30 mouse cellular contexts compared by ENCODE assay signal in genomic region chr11:75546057-75546456, GRCm38 (mm10). TPM values are rescaled to one million over a fixed set of nuclear protein-coding genes. Genes with fewer than 3 reads are reported as not detected.
DNase-seq lines count a peak whose midpoint lies in the region; ATAC-seq and TF ChIP-seq lines count a peak whose summit lies in the region.
"Had no signal": no experiment of that assay in that cellular context is flagged by ENCODE, and none has a peak within 500 bp of the region (broad histone marks: within the 10 kb centered on the region; RNA-seq: fewer than 3 reads in every experiment).

No protein-coding gene starts in this region.

- DNase-seq in heart, adult 11 months, result peak; percentile 74
- no peak for DNase-seq in heart, adult 18-20 months
- no peak for DNase-seq in lung, postnatal 0 days (ENCODE audit: low spot score)
- DNase-seq in lung, postnatal 4 days, result no peak
- DNase-seq in c-Kit-positive CD71-positive TER-119-positive erythroid progenitor cells, embryonic 14.5 days (ENCODE audit: low spot score), result peak; percentile 66
- DNase-seq in thymus, postnatal 0 days (ENCODE audit: low spot score), result no peak
- DNase-seq in left cerebral cortex, postnatal 14 days (ENCODE audit: low spot score in 2 of 2), result no peak
- DNase-seq: adrenal gland, postnatal 36 days; cerebellum, adult 8-10 months; forebrain, postnatal 0 days; gastrocnemius, postnatal 25 days; kidney, adult 9 months; kidney, postnatal 14 days; layer of hippocampus, postnatal 36 days; lung, adult 18-20 months; lung, postnatal 36 days; right cerebral cortex, postnatal 25 days; spleen, adult 18-20 months; thymus, postnatal 36 days had no signal

- no peaks in the 10 kb centered on the region for H3K27me3 ChIP-seq in lung, postnatal 0 days (replicated peaks; ENCODE audit: insufficient read depth, low read length)
- H3K27me3 ChIP-seq: embryonic facial prominence, embryonic 15.5 days; limb, embryonic 12.5 days; midbrain, embryonic 12.5 days had no signal

- no peak overlapping the region for H3K9ac ChIP-seq in lung, postnatal 0 days (replicated peaks; ENCODE audit: low read depth)
- H3K9ac ChIP-seq: embryonic facial prominence, embryonic 15.5 days; forebrain, postnatal 0 days; limb, embryonic 12.5 days; midbrain, embryonic 12.5 days had no signal

- no peaks in the 10 kb centered on the region for H3K9me3 ChIP-seq in lung, postnatal 0 days (ENCODE audit: low read length)
- H3K9me3 ChIP-seq: embryonic facial prominence, embryonic 15.5 days; limb, embryonic 12.5 days; midbrain, embryonic 12.5 days had no signal

- H3K27ac ChIP-seq in lung, postnatal 0 days (ENCODE audit: low read length), result 0 out of 2 replicates have a peak overlapping the region, but pooled peaks have one; percentile 21
- H3K27ac ChIP-seq in macrophage, result 0 out of 2 replicates have a peak overlapping the region, but pooled peaks have one; percentile 15
- H3K27ac ChIP-seq: embryonic facial prominence, embryonic 15.5 days; hindbrain, postnatal 0 days; limb, embryonic 12.5 days; midbrain, embryonic 12.5 days had no signal

- WGBS in lung, postnatal 0 days, result 60% methylated on average over 4 of the region's 4 CpGs
- 100% methylated on average over 4 of the region's 4 CpGs for WGBS in macrophage (ENCODE audit: missing documents)

- no peak overlapping the region for H3K4me2 ChIP-seq in lung, postnatal 0 days (replicated peaks; ENCODE audit: low read depth, low read length)
- H3K4me2 ChIP-seq: embryonic facial prominence, embryonic 15.5 days; heart, embryonic 11.5 days; limb, embryonic 12.5 days; midbrain, embryonic 12.5 days had no signal

- H3K4me1 ChIP-seq in lung, postnatal 0 days (ENCODE audit: insufficient read depth, low read depth, low read length), result peaks cover 10% of the 10 kb centered on the region; the same call in 1 of the 2 replicates

- intact Hi-C loops in left cerebral cortex, postnatal 14 days (cut with DNase I), result no loop called here

- no peak for ATAC-seq in lung, postnatal 0 days
- ATAC-seq: CD4-positive, CD25-positive, alpha-beta regulatory T cell, adult 4 months; forebrain, postnatal 0 days; hindbrain, postnatal 0 days; intestine, embryonic 16.5 days had no signal

- H3K4me3 ChIP-seq in lung, postnatal 0 days (ENCODE audit: low read depth, low read length), result no peak overlapping the region
- H3K4me3 ChIP-seq in macrophage (ENCODE audit: inconsistent target), result no peak overlapping the region
- H3K4me3 ChIP-seq: embryonic facial prominence, embryonic 15.5 days; limb, embryonic 12.5 days; midbrain, embryonic 12.5 days had no signal

- peaks cover 92% of the 10 kb centered on the region for H3K79me2 ChIP-seq in macrophage (ENCODE audit: inconsistent target)

- no peak for TF ChIP-seq CTCF in lung, postnatal 0 days (IDR thresholded peaks at IDR 0.05)

- H3K36me3 ChIP-seq in lung, postnatal 0 days (ENCODE audit: insufficient read depth, low read length), result no peaks in the 10 kb centered on the region
- H3K36me3 ChIP-seq in macrophage (ENCODE audit: inconsistent target), result peaks cover 48% of the 10 kb centered on the region
- H3K36me3 ChIP-seq: embryonic facial prominence, embryonic 15.5 days; limb, embryonic 12.5 days; midbrain, embryonic 12.5 days had no signal

- no peak for TF ChIP-seq EP300 in lung, postnatal 0 days (IDR thresholded peaks at IDR 0.05)

RNA-seq across cellular contexts. Expression of gene Slc43a2, which starts 14.6 kb away (rescaled TPM):
- 10 to 100 TPM; 16.2 to 17.3 TPM for total RNA-seq in heart, adult 18-20 months (2021)
- 18.2 and 24.0 TPM in 2 replicates for polyA plus RNA-seq in lung, postnatal 0 days (2015; fragmentation: Nextera tagmentation; extraction: Ambion mirVana)
- total RNA-seq in macrophage (2018; cell fraction: chromatin; rRNA removed), result 1,000 to 10,000 TPM in 1 of 26 experiments, 100 to 1,000 TPM in 23, 10 to 100 TPM in 2; 27.0 to 1,006 (median 669) TPM
- total RNA-seq in macrophage (2018; cell fraction: cytosol; rRNA removed), result 100 to 1,000 TPM; 216 to 691 (median 376) TPM
- 1,000 to 10,000 TPM in 2 of 26 experiments, 100 to 1,000 TPM in 24; 102 to 1,167 (median 672) TPM for total RNA-seq in macrophage (2018; cell fraction: nucleus; rRNA removed)
- polyA plus RNA-seq in macrophage (2018), result 250 to 450 TPM (median 359 TPM) in 3 replicates
- 33.2 and 33.6 TPM in 2 replicates for polyA plus RNA-seq in thymus, postnatal 0 days (2015; fragmentation: Nextera tagmentation; extraction: Ambion mirVana)
- 10 to 100 TPM; 53.0 to 61.5 TPM for total RNA-seq in left cerebral cortex, postnatal 14 days (2021)

RNA-seq across cellular contexts. Expression of gene Scarf1, which starts 32.7 kb away (rescaled TPM):
- total RNA-seq in heart, adult 18-20 months (2021), result 1 to 10 TPM; 6.6 to 6.8 TPM
- 18.5 and 21.2 TPM in 2 replicates for polyA plus RNA-seq in lung, postnatal 0 days (2015; fragmentation: Nextera tagmentation; extraction: Ambion mirVana)
- 10 to 100 TPM; 12.1 to 48.5 (median 29.0) TPM for total RNA-seq in macrophage (2018; cell fraction: chromatin; rRNA removed)
- total RNA-seq in macrophage (2018; cell fraction: cytosol; rRNA removed), result 10 to 100 TPM in 24 of 26 experiments, 1 to 10 TPM in 2; 8.5 to 34.5 (median 14.6) TPM
- 10 to 100 TPM; 17.7 to 87.3 (median 37.1) TPM for total RNA-seq in macrophage (2018; cell fraction: nucleus; rRNA removed)
- polyA plus RNA-seq in macrophage (2018), result 8.6 to 19.0 TPM (median 16.2 TPM) in 3 replicates
- polyA plus RNA-seq in thymus, postnatal 0 days (2015; fragmentation: Nextera tagmentation; extraction: Ambion mirVana), result 2.4 and 2.7 TPM in 2 replicates
- 1 to 10 TPM; 3.0 to 3.3 TPM for total RNA-seq in left cerebral cortex, postnatal 14 days (2021)
- total RNA-seq: monocyte, adult 5-6 weeks; neutrophil, adult 5-6 weeks had no signal

RNA-seq across cellular contexts. Expression of gene Rilp, which starts 36.2 kb away (rescaled TPM):
- 10 to 100 TPM; 46.5 to 48.2 TPM for total RNA-seq in heart, adult 18-20 months (2021)
- polyA plus RNA-seq in lung, postnatal 0 days (2015; fragmentation: Nextera tagmentation; extraction: Ambion mirVana), result 12.4 and 15.7 TPM in 2 replicates
- 10 to 100 TPM in 15 of 26 experiments, 1 to 10 TPM in 11; 3.7 to 22.4 (median 10.8) TPM for total RNA-seq in macrophage (2018; cell fraction: chromatin; rRNA removed)
- total RNA-seq in macrophage (2018; cell fraction: cytosol; rRNA removed), result 1 to 10 TPM; 4.2 to 7.6 (median 6.1) TPM
- 10 to 100 TPM in 9 of 26 experiments, 1 to 10 TPM in 17; 3.4 to 18.3 (median 7.3) TPM for total RNA-seq in macrophage (2018; cell fraction: nucleus; rRNA removed)
- 6.6 to 7.4 TPM (median 7.1 TPM) in 3 replicates for polyA plus RNA-seq in macrophage (2018)
- 0.90 and 1.1 TPM in 2 replicates for polyA plus RNA-seq in thymus, postnatal 0 days (2015; fragmentation: Nextera tagmentation; extraction: Ambion mirVana)
- total RNA-seq in left cerebral cortex, postnatal 14 days (2021), result 1 to 10 TPM; 2.0 to 2.5 TPM
- total RNA-seq: hematopoietic stem cell, adult 5-6 weeks; neutrophil, adult 5-6 weeks had no signal

RNA-seq across cellular contexts. Expression of gene Pitpna, which starts 41.8 kb away (rescaled TPM):
- 100 to 1,000 TPM in 1 of 2 experiments, 10 to 100 TPM in 1; 98.2 to 107 TPM for total RNA-seq in heart, adult 18-20 months (2021)
- polyA plus RNA-seq in lung, postnatal 0 days (2015; fragmentation: Nextera tagmentation; extraction: Ambion mirVana), result 71.1 and 74.4 TPM in 2 replicates
- total RNA-seq in macrophage (2018; cell fraction: chromatin; rRNA removed), result 100 to 1,000 TPM in 25 of 26 experiments, 10 to 100 TPM in 1; 81.1 to 352 (median 282) TPM
- 100 to 1,000 TPM; 242 to 357 (median 310) TPM for total RNA-seq in macrophage (2018; cell fraction: cytosol; rRNA removed)
- total RNA-seq in macrophage (2018; cell fraction: nucleus; rRNA removed), result 100 to 1,000 TPM in 25 of 26 experiments, 10 to 100 TPM in 1; 98.7 to 332 (median 234) TPM
- 282 to 582 TPM (median 340 TPM) in 3 replicates for polyA plus RNA-seq in macrophage (2018)
- 103 and 112 TPM in 2 replicates for polyA plus RNA-seq in thymus, postnatal 0 days (2015; fragmentation: Nextera tagmentation; extraction: Ambion mirVana)
- 100 to 1,000 TPM; 336 to 338 TPM for total RNA-seq in left cerebral cortex, postnatal 14 days (2021)

RNA-seq across cellular contexts. Expression of gene Prpf8, which starts 59.4 kb away (rescaled TPM):
- 10 to 100 TPM; 86.5 to 92.7 TPM for total RNA-seq in heart, adult 18-20 months (2021)
- 19.7 and 22.5 TPM in 2 replicates for polyA plus RNA-seq in lung, postnatal 0 days (2015; fragmentation: Nextera tagmentation; extraction: Ambion mirVana)
- 10 to 100 TPM; 28.3 to 79.8 (median 59.2) TPM for total RNA-seq in macrophage (2018; cell fraction: chromatin; rRNA removed)
- total RNA-seq in macrophage (2018; cell fraction: cytosol; rRNA removed), result 10 to 100 TPM; 46.5 to 98.0 (median 75.5) TPM
- total RNA-seq in macrophage (2018; cell fraction: nucleus; rRNA removed), result 100 to 1,000 TPM in 4 of 26 experiments, 10 to 100 TPM in 22; 41.5 to 126 (median 76.1) TPM
- polyA plus RNA-seq in macrophage (2018), result 72.5 to 92.1 TPM (median 86.0 TPM) in 3 replicates
- 39.2 and 40.0 TPM in 2 replicates for polyA plus RNA-seq in thymus, postnatal 0 days (2015; fragmentation: Nextera tagmentation; extraction: Ambion mirVana)
- total RNA-seq in left cerebral cortex, postnatal 14 days (2021), result 100 to 1,000 TPM; 115 to 116 TPM

Comparison
In these comparisons a context has a peak if more than half of its experiments do, and no peak if none do; other contexts are left out.
1. DNase-seq: peak in heart, adult 11 months (single experiment) and c-Kit-positive CD71-positive TER-119-positive erythroid progenitor cells, embryonic 14.5 days (single experiment); none in heart, adult 18-20 months (0 of 2), lung, postnatal 0 days (single experiment), lung, postnatal 4 days (0 of 2), thymus, postnatal 0 days (single experiment) and left cerebral cortex, postnatal 14 days (0 of 2).